Mouse (Mus musculus): ENCODE measurements at regions not wholly inside any gene's neighbourhood (a gene's known extent, or its start where the extent isn't known, plus 50 kb on each side); places are given as distances from the start of the nearest gene placed in this dataset.

GRCm38 (mm10) chr8:78877423-78877822, 56.5 kb upstream of the Lsm6 start:
- DNase-seq (ENCODE audit: low spot score), result no peak

GRCm38 (mm10) chr8:78889708-78890107, 68.8 kb upstream of the Lsm6 start:
- no peak for DNase-seq (ENCODE audit: low spot score)

- no peak for DNase-seq (ENCODE audit: low spot score)
These were observed 69.6 kb upstream of the Lsm6 start for GRCm38 (mm10) chr8:78890571-78890970.

GRCm38 (mm10) chr8:78899887-78900286, 78.9 kb upstream of the Lsm6 start:
- peak; percentile 74 for DNase-seq (ENCODE audit: low spot score)

- no peak for DNase-seq (ENCODE audit: low spot score)
These were observed 82.1 kb upstream of the Lsm6 start for GRCm38 (mm10) chr8:78903034-78903433.

- DNase-seq (ENCODE audit: low spot score), result no peak
These were observed 87.0 kb upstream of the Lsm6 start for GRCm38 (mm10) chr8:78907918-78908317.

GRCm38 (mm10) chr8:78911288-78911873, 90.4 kb upstream of the Lsm6 start:
- no peak for DNase-seq (ENCODE audit: low spot score)

- DNase-seq (ENCODE audit: low spot score), result no peak
These were observed 91.5 kb upstream of the Lsm6 start for GRCm38 (mm10) chr8:78912470-78912869.

GRCm38 (mm10) chr8:78913823-78914222, 92.9 kb upstream of the Lsm6 start:
- DNase-seq (ENCODE audit: low spot score), result no peak

GRCm38 (mm10) chr8:78930610-78931397, 97.4 kb upstream of the Zfp827 start:
- DNase-seq (ENCODE audit: low spot score), result no peak

GRCm38 (mm10) chr8:78932069-78932468, 96.2 kb upstream of the Zfp827 start:
- no peak for DNase-seq (ENCODE audit: low spot score)

GRCm38 (mm10) chr8:78940049-78940448, 88.2 kb upstream of the Zfp827 start:
- no peak for DNase-seq (ENCODE audit: low spot score)

- no peak for DNase-seq (ENCODE audit: low spot score)
These were observed 86.7 kb upstream of the Zfp827 start for GRCm38 (mm10) chr8:78941558-78941957.

GRCm38 (mm10) chr8:78944367-78944766, 83.9 kb upstream of the Zfp827 start:
- no peak for DNase-seq (ENCODE audit: low spot score)

GRCm38 (mm10) chr8:78945607-78946006, 82.6 kb upstream of the Zfp827 start:
- DNase-seq (ENCODE audit: low spot score), result no peak

GRCm38 (mm10) chr8:78946085-78946484, 82.2 kb upstream of the Zfp827 start:
- DNase-seq (ENCODE audit: low spot score), result no peak

GRCm38 (mm10) chr8:78975034-78975433, 53.2 kb upstream of the Zfp827 start:
- DNase-seq (ENCODE audit: low spot score), result no peak
